Mouse (Mus musculus) G1E (cell line): ENCODE data around the gene Plce1.

Experiments used
- CTCF ChIP-seq: IDR thresholded peaks from 2 replicates; pipeline ENCODE4 v1.5.1; 2012; ENCODE audit warnings: low read depth, low read length, inconsistent platforms, mixed read lengths
- POLR2AphosphoS5 ChIP-seq: IDR thresholded peaks from 2 replicates; pipeline ENCODE4 v1.6.1; 2012; ENCODE audit warnings: low read depth, low read length, inconsistent platforms; ENCODE audit not compliant: insufficient replicate concordance
- TAL1 ChIP-seq: conservative IDR thresholded peaks from 2 replicates; pipeline ENCODE4 v1.6.1; 2012; ENCODE audit warnings: low read depth, low read length, inconsistent platforms, mixed read lengths

DNA sequence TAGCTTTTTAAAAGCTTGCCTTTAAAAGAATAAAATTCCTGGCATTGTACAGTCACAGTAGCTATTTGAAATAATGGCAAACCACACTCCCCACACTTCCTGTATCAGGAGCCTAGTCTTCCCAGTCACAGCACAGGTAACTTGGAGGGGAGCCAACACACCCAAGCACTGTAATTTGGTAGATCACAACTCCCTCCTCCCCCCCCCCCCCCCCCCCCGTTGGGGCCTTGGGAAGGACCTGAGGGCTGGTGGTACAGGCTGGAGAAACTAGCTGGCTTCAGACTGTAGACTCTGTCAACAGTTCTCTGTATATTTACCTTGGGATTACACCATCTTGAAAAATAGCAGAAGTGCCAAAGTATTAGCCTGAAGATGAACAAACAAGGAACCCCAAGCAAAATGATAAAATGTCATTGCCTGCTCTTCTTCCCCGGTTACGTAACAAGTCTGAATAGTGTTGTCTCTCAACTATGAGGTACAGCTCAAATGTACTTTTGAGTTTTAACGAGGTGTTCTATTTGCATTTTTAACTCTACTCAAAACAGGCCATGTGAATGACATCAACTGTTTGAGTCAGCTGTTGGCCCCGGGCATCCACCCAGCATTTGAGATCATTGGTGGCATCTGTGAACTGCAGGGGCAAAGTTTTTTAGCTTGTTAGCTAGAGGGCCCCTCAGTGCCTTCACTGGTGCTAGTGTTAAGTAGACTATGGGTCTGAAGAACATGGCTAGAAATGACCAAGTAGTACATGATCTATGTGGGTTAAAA lies 33.7 kb downstream of the Plce1 start:
- no peak for TF ChIP-seq TAL1
- no peak for TF ChIP-seq CTCF
- no peak for TF ChIP-seq POLR2AphosphoS5
